22 mouse cellular contexts compared by ENCODE assay signal in the genomic region with DNA sequence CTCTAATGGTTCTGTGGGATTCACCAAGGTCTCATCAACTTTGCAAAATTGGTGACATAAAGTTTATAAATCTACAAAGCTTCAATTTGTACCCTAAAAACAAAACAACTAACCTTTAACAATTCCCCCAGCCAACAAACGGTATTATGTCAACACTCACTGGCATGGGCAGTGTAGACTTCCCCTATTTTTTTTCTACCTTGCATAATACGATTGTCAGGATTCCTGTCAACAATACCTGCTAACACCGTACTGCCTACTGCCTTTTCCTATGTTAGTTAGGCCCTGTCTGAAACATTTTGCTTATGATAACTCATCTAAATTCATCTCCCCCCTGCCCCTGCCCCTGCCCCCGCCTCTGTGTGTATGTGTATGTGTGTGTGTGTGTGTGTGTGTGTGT. TPM values are rescaled to one million over a fixed set of nuclear protein-coding genes. Genes with fewer than 3 reads are reported as not detected.
DNase-seq lines count a peak whose midpoint lies in the region; ATAC-seq and TF ChIP-seq lines count a peak whose summit lies in the region.
"Had no signal": no experiment of that assay in that cellular context is flagged by ENCODE, and none has a peak within 500 bp of the region (broad histone marks: within the 10 kb centered on the region; RNA-seq: fewer than 3 reads in every experiment).

No protein-coding gene starts in this region.

- no peak for TF ChIP-seq RAD21 in MEL (IDR thresholded peaks at IDR 0.05; ENCODE audit: low read depth, low read length)

- H3K27ac ChIP-seq in MEL (ENCODE audit: control insufficient read depth, low read depth, low read length) = no peak overlapping the region
- H3K27ac ChIP-seq: embryonic facial prominence, embryonic 10.5 days; embryonic facial prominence, embryonic 13.5 days; forebrain, embryonic 12.5 days; forebrain, embryonic 15.5 days; hindbrain, embryonic 12.5 days; hindbrain, embryonic 15.5 days had no signal

- no peak for TF ChIP-seq POLR2A in MEL (IDR thresholded peaks at IDR 0.05; ENCODE audit: control insufficient read depth in 1 of 2, insufficient read depth in 1 of 2, low read depth in 1 of 2, low read length in 2 of 2, poor library complexity in 1 of 2)

- peaks cover 6 to 9% of the 10 kb centered on the region in 2 experiments for H3K4me1 ChIP-seq in MEL (ENCODE audit: control insufficient read depth in 1 of 2, insufficient read depth in 2 of 2, low read length in 2 of 2)
- H3K4me1 ChIP-seq: embryonic facial prominence, embryonic 10.5 days; embryonic facial prominence, embryonic 13.5 days; forebrain, embryonic 15.5 days; hindbrain, embryonic 12.5 days; hindbrain, embryonic 15.5 days had no signal

- peaks cover 0 to 14% of the 10 kb centered on the region in 2 experiments; a peak in 2 of 4 replicates for H3K36me3 ChIP-seq in MEL (ENCODE audit: control insufficient read depth in 1 of 2, insufficient read depth in 2 of 2, low read length in 2 of 2)
- H3K36me3 ChIP-seq: embryonic facial prominence, embryonic 10.5 days; embryonic facial prominence, embryonic 13.5 days; forebrain, embryonic 12.5 days; forebrain, embryonic 15.5 days; hindbrain, embryonic 12.5 days; hindbrain, embryonic 15.5 days had no signal

- no peak for DNase-seq in MEL (ENCODE audit: low read depth, low spot score)
- no peak for DNase-seq in right cerebral cortex, postnatal 4 days
- no peak for DNase-seq in kidney, adult 11 months
- no peak for DNase-seq in kidney, adult 9 months
- DNase-seq: adrenal gland, postnatal 10 days; adrenal gland, postnatal 36 days; cerebellum, adult 18-20 months; cerebellum, adult 9-11 months; cerebellum, postnatal 25 days; embryo, embryonic 11 days; gastrocnemius, postnatal 25 days; heart, postnatal 36 days had no signal

- ATAC-seq in granulocyte monocyte progenitor cell, adult 5-6 weeks (replicated peaks; ENCODE audit: poor library complexity, severe bottlenecking) = peak; percentile 79
- ATAC-seq in megakaryocyte progenitor cell, adult 5-6 weeks (replicated peaks; ENCODE audit: poor library complexity) = peak; percentile 79
- ATAC-seq: forebrain, embryonic 15.5 days; Patski had no signal

- H3K4me3 ChIP-seq in MEL (ENCODE audit: control insufficient read depth in 1 of 2, insufficient read depth in 1 of 2, low read depth in 2 of 2, low read length in 2 of 2) = no peak overlapping the region
- H3K4me3 ChIP-seq: embryonic facial prominence, embryonic 10.5 days; embryonic facial prominence, embryonic 13.5 days; erythroblast, embryonic 14.5 days; forebrain, embryonic 12.5 days; forebrain, embryonic 15.5 days; hindbrain, embryonic 12.5 days; hindbrain, embryonic 15.5 days had no signal

- no peaks in the 10 kb centered on the region for H3K79me2 ChIP-seq in MEL (ENCODE audit: control insufficient read depth, insufficient read depth, low read length, poor library complexity)

- TF ChIP-seq EP300 in MEL (IDR thresholded peaks at IDR 0.05; ENCODE audit: low read depth in 1 of 2, low read length in 2 of 2) = no peak

- no peaks in the 10 kb centered on the region for H3K27me3 ChIP-seq in MEL (ENCODE audit: control insufficient read depth in 1 of 2, insufficient read depth in 2 of 2, low read length in 2 of 2)
- H3K27me3 ChIP-seq: embryonic facial prominence, embryonic 13.5 days; forebrain, embryonic 12.5 days; forebrain, embryonic 15.5 days; hindbrain, embryonic 12.5 days; hindbrain, embryonic 15.5 days had no signal

- TF ChIP-seq CTCF in MEL (IDR thresholded peaks at IDR 0.05 in 2 of 3, conservative IDR thresholded peaks at IDR 0.05 in 1 of 3; ENCODE audit: control insufficient read depth in 1 of 3, insufficient read depth in 1 of 3, low read depth in 2 of 3, low read length in 3 of 3, poor library complexity in 1 of 3, severe bottlenecking in 1 of 3) = no peak

- no peaks in the 10 kb centered on the region for H3K9me3 ChIP-seq in MEL (replicated peaks; ENCODE audit: insufficient read depth, low read length)
- H3K9me3 ChIP-seq: embryonic facial prominence, embryonic 10.5 days; embryonic facial prominence, embryonic 13.5 days; forebrain, embryonic 12.5 days; forebrain, embryonic 15.5 days; hindbrain, embryonic 12.5 days; hindbrain, embryonic 15.5 days had no signal

- H3K9ac ChIP-seq in MEL (ENCODE audit: control insufficient read depth, low read depth, low read length, poor library complexity, severe bottlenecking) = no peak overlapping the region
- H3K9ac ChIP-seq: embryonic facial prominence, embryonic 13.5 days; forebrain, embryonic 12.5 days; forebrain, embryonic 15.5 days; hindbrain, embryonic 12.5 days; hindbrain, embryonic 15.5 days had no signal

TF ChIP-seq in MEL, 35 proteins besides CTCF, POLR2A, EP300 and RAD21:
- TF ChIP-seq SMC3 (IDR thresholded peaks at IDR 0.05; ENCODE audit: low read depth, low read length) = no peak
- TF ChIP-seq ZNF384 (IDR thresholded peaks at IDR 0.05; ENCODE audit: low read depth, low read length) = 0 out of 2 replicates have a peak, but pooled peaks have one; percentile 8

RNA-seq across cellular contexts. Expression of a gene that starts 16.7 kb away (rescaled TPM):
- 3.9 and 4.5 TPM in 2 replicates for total RNA-seq in MEL (2012; rRNA removed)
- polyA plus RNA-seq in MEL (2012; ENCODE audit: insufficient read depth in 1 of 2, insufficient read length in 2 of 2, low read depth in 1 of 2, low replicate concordance in 2 of 2, missing spikeins in 1 of 2) = 10 to 100 TPM in 1 of 2 experiments, not detected in 1; 38.4 TPM
- total RNA-seq in granulocyte monocyte progenitor cell, adult 5-6 weeks (2014; fragmentation: Nextera tagmentation) = 31.1 and 32.2 TPM in 2 replicates
- total RNA-seq in granulocyte monocyte progenitor cell, adult 5-6 weeks (2017) = 8.2 and 8.8 TPM in 2 replicates
- 37.8 and 45.5 TPM in 2 replicates for total RNA-seq in megakaryocyte progenitor cell, adult 5-6 weeks (2015)
- 9.7 and 13.9 TPM in 2 replicates for total RNA-seq in megakaryocyte progenitor cell, adult 5-6 weeks (2017)
